Mouse (Mus musculus): Measurements from ENCODE around the gene Aph1c. TPM values are rescaled to one million over a fixed set of nuclear protein-coding genes. Genes with fewer than 3 reads are reported as not detected.

Aph1c gene
- 0.25 and 0.51 TPM in 2 replicates for polyA plus RNA-seq (2012; ENCODE audit: low replicate concordance)

GRCm38 (mm10) chr9:66834318-66835096 lies at the start of gene Aph1c:
Gene Aph1c (minus strand): TSS chr9:66834726.

GRCm38 (mm10) chr9:66796739-66797138 lies 37.8 kb downstream of the Aph1c start, which contains the start of gene Gm10647:
Gene Gm10647 (plus strand): TSS chr9:66797039.

GRCm38 (mm10) chr9:66795464-66796324 lies 38.8 kb downstream of the Aph1c start, which contains the start of gene Aph1b:
Gene Aph1b (minus strand): TSS chr9:66795490.

Other genes with a start within 250 kb of the Aph1c start
- 21.0 and 61.9 TPM in 2 replicates for gene Usp3, start 241.6 kb downstream of the Aph1c start, polyA plus RNA-seq (2012; ENCODE audit: low replicate concordance)
- 0.53 and 1.4 TPM in 2 replicates for gene Car12, start 121.0 kb downstream of the Aph1c start, polyA plus RNA-seq (2012; ENCODE audit: low replicate concordance)
- 0.90 and 1.1 TPM in 2 replicates for gene Aph1b, start 39.2 kb downstream of the Aph1c start, polyA plus RNA-seq (2012; ENCODE audit: low replicate concordance)
- not detected in 2 replicates for gene Gm10647, start 37.7 kb downstream of the Aph1c start, polyA plus RNA-seq (2012; ENCODE audit: low replicate concordance)
- 2.8 and 7.8 TPM in 2 replicates for gene Rab8b, start 85.0 kb upstream of the Aph1c start, polyA plus RNA-seq (2012; ENCODE audit: low replicate concordance)
- 5.9 and 54.4 TPM in 2 replicates for gene Rps27l, start 111.4 kb upstream of the Aph1c start, polyA plus RNA-seq (2012; ENCODE audit: low replicate concordance)
- gene Lactb, start 140.8 kb upstream of the Aph1c start, polyA plus RNA-seq (2012; ENCODE audit: low replicate concordance): 11.9 and 27.6 TPM in 2 replicates
- 21.4 and 33.2 TPM in 2 replicates for gene Tpm1, start 214.7 kb upstream of the Aph1c start, polyA plus RNA-seq (2012; ENCODE audit: low replicate concordance)